Mouse (Mus musculus) cerebellum, adult 9-10 months (tissue): ENCODE data around the gene Ect2l.
A peak's percentile ranks its signal among the peaks of the same experiment; 100 is the strongest.

Experiments
- DNase-seq: peaks from one replicate; pipeline ENCODE4 v3.0.0; 2022

Ect2l gene

GRCm38 (mm10) chr10:18210726-18211125 is at the start of gene Ect2l:
Gene Ect2l, minus strand, starts transcription at chr10:18210890.
- no peak for DNase-seq

- DNase-seq: no peak
Measured at GRCm38 (mm10) chr10:18251345-18251744, 40.7 kb upstream of the Ect2l start.

GRCm38 (mm10) chr10:18243614-18244013 is 32.9 kb upstream of the Ect2l start:
- DNase-seq: no peak

GRCm38 (mm10) chr10:18237191-18237590 is 26.5 kb upstream of the Ect2l start:
- DNase-seq: no peak

GRCm38 (mm10) chr10:18236328-18236927 is 25.7 kb upstream of the Ect2l start:
- DNase-seq: no peak

GRCm38 (mm10) chr10:18235402-18235747 is 24.7 kb upstream of the Ect2l start:
- DNase-seq: no peak

- peak; percentile 98 for DNase-seq
Measured at GRCm38 (mm10) chr10:18234560-18235401, 24.1 kb upstream of the Ect2l start, which contains the start of gene Ccdc28a. Gene Ccdc28a, minus strand, starts transcription at chr10:18234998.

- DNase-seq: no peak
Measured at GRCm38 (mm10) chr10:18233891-18234290, 23.2 kb upstream of the Ect2l start.

GRCm38 (mm10) chr10:18224386-18224785 is 13.7 kb upstream of the Ect2l start:
- peak; percentile 61 for DNase-seq

GRCm38 (mm10) chr10:18219351-18219750 is 8.7 kb upstream of the Ect2l start:
- peak; percentile 55 for DNase-seq

GRCm38 (mm10) chr10:18214124-18214523 is 3.4 kb upstream of the Ect2l start:
- DNase-seq: no peak

GRCm38 (mm10) chr10:18213373-18213772 is 2.7 kb upstream of the Ect2l start:
- no peak for DNase-seq

- DNase-seq: no peak
Measured at GRCm38 (mm10) chr10:18210119-18210518, 571 bp downstream of the Ect2l start.

- DNase-seq: no peak
Measured at GRCm38 (mm10) chr10:18204067-18204466, 6.6 kb downstream of the Ect2l start.

GRCm38 (mm10) chr10:18202401-18202800 is 8.3 kb downstream of the Ect2l start:
- DNase-seq: no peak

GRCm38 (mm10) chr10:18200656-18201055 is 10.0 kb downstream of the Ect2l start:
- DNase-seq: no peak

- no peak for DNase-seq
Measured at GRCm38 (mm10) chr10:18199919-18200318, 10.8 kb downstream of the Ect2l start.

GRCm38 (mm10) chr10:18198286-18199015 is 12.2 kb downstream of the Ect2l start:
- no peak for DNase-seq

- peak; percentile 84 for DNase-seq
Measured at GRCm38 (mm10) chr10:18197206-18197979, 13.3 kb downstream of the Ect2l start.

GRCm38 (mm10) chr10:18194737-18195141 is 16.0 kb downstream of the Ect2l start:
- DNase-seq: no peak

GRCm38 (mm10) chr10:18194156-18194555 is 16.5 kb downstream of the Ect2l start:
- DNase-seq: no peak

GRCm38 (mm10) chr10:18193221-18193620 is 17.5 kb downstream of the Ect2l start:
- DNase-seq: no peak

GRCm38 (mm10) chr10:18191706-18192105 is 19.0 kb downstream of the Ect2l start:
- no peak for DNase-seq
